Mouse (Mus musculus) midbrain, postnatal 0 days (tissue): ENCODE results near the gene Pkib. TPM values are rescaled to one million over a fixed set of nuclear protein-coding genes. Genes with fewer than 3 reads are reported as not detected.
A peak's percentile ranks its signal among the peaks of the same experiment; 100 is the strongest.

Experiments used
- ATAC-seq: fragments of 200-750 bp; cut with Nextera tagmentation; 2 replicates; pipeline ENCODE4 v1.8.0; 2017; ENCODE audit warnings: moderate number of reproducible peaks, mild to moderate bottlenecking, moderate TSS enrichment, moderate library complexity; ENCODE audit not compliant: low FRiP score
- DNase-seq: peaks from one replicate; pipeline ENCODE4 v3.0.0-alpha.2; 2015; ENCODE audit warnings: low spot score
- H3K27ac ChIP-seq: fragments of 300-500 bp; sonication (generic); 2 replicates; pipeline ENCODE4 v1.5.1; 2014; ENCODE audit warnings: low read depth, mild to moderate bottlenecking, low read length, mixed read lengths
- H3K27me3 ChIP-seq: fragments of 300-500 bp; sonication (generic); 2 replicates; pipeline ENCODE4 v1.6.1; 2014; ENCODE audit warnings: low read length, control low read depth, mixed read lengths; ENCODE audit not compliant: insufficient read depth
- H3K36me3 ChIP-seq: fragments of 300-500 bp; sonication (generic); 2 replicates; pipeline ENCODE4 v1.6.1; 2014; ENCODE audit warnings: low read length, control low read depth, mixed read lengths; ENCODE audit not compliant: insufficient read depth
- H3K4me1 ChIP-seq: fragments of 300-500 bp; sonication (generic); 2 replicates; pipeline ENCODE4 v1.6.1; 2014; ENCODE audit warnings: mild to moderate bottlenecking, control low read depth, antibody characterized with exemption, low read length, mixed read lengths; ENCODE audit not compliant: insufficient read depth
- H3K4me2 ChIP-seq: fragments of 300-500 bp; sonication (generic); 2 replicates; pipeline ENCODE4 v1.6.1; 2014; ENCODE audit warnings: low read depth, mild to moderate bottlenecking, low read length, mixed read lengths; ENCODE audit not compliant: poor library complexity, severe bottlenecking
- H3K4me3 ChIP-seq: fragments of 300-500 bp; sonication (generic); 2 replicates; pipeline ENCODE4 v1.5.1; 2014; ENCODE audit warnings: low read depth, mild to moderate bottlenecking, low read length, moderate library complexity
- H3K9ac ChIP-seq: fragments of 300-500 bp; sonication (generic); replicated peaks from 2 replicates; pipeline ENCODE4 v1.6.1; 2014; ENCODE audit warnings: mild to moderate bottlenecking, low read length, moderate library complexity, mixed read lengths; ENCODE audit not compliant: poor library complexity, severe bottlenecking
- H3K9me3 ChIP-seq: fragments of 300-500 bp; sonication (generic); 2 replicates; pipeline ENCODE4 v1.6.1; 2016; ENCODE audit warnings: low read length, control low read depth
- CTCF ChIP-seq: IDR thresholded peaks from 2 replicates; pipeline ENCODE4 v1.5.1; 2016; ENCODE audit warnings: antibody characterized with exemption, mild to moderate bottlenecking
- WGBS: fragments of 180-500 bp; shearing (Covaris S2); extraction: QIAGEN DNeasy Blood & Tissue Kit; methylation state at CpG from one replicate; pipeline ENCODE4 v1.1.7; 2014; 5-methylcytosine and 5-hydroxymethylcytosine counted together
- polyA plus RNA-seq: library from polyadenylated mRNA; unstranded; fragments of >200 nt; fragmentation: Nextera tagmentation; extraction: Ambion mirVana; gene quantifications from 2 replicates; pipeline ENCODE4 v1.2.1, GENCODE M21; 2015
- total RNA-seq: library from RNA; depleted of rRNA; stranded (reverse); fragments of >200 nt; gene quantifications from 2 replicates; pipeline ENCODE4 v1.2.3, GENCODE M21; 2014

Pkib gene
- total and polyA plus RNA-seq, 2 experiments from 2014 or later = 0.60 to 6.7 TPM

GRCm38 (mm10) chr10:57740733-57741132 is 109.0 kb downstream of the Pkib start:
- no peak for ATAC-seq
- DNase-seq = no peak
- Histone ChIP-seq H3K4me3 (no peak overlapping the region), H3K9me3 (no peaks in the 10 kb centered on the region), H3K27me3 (no peaks in the 10 kb centered on the region), H3K36me3 (no peaks in the 10 kb centered on the region), H3K4me1 (no peaks in the 10 kb centered on the region), H3K4me2 (no peak overlapping the region), H3K9ac (no peak overlapping the region), H3K27ac (no peak overlapping the region)
- TF ChIP-seq CTCF = no peak
- WGBS = 79% methylated on average over 4 of the region's 4 CpGs

GRCm38 (mm10) chr10:57741351-57741750 is 109.6 kb downstream of the Pkib start:
- DNase-seq (no peak), ATAC-seq (no peak)
- H3K9ac ChIP-seq = no peak overlapping the region
- no peak overlapping the region for H3K4me3 ChIP-seq
- no peaks in the 10 kb centered on the region for H3K36me3 ChIP-seq
- no peaks in the 10 kb centered on the region for H3K9me3 ChIP-seq
- H3K27ac ChIP-seq = no peak overlapping the region
- H3K27me3 ChIP-seq = no peaks in the 10 kb centered on the region
- TF ChIP-seq CTCF = no peak
- H3K4me2 ChIP-seq = no peak overlapping the region
- no peaks in the 10 kb centered on the region for H3K4me1 ChIP-seq
- WGBS = 71% methylated on average over 2 of the region's 2 CpGs

DNA sequence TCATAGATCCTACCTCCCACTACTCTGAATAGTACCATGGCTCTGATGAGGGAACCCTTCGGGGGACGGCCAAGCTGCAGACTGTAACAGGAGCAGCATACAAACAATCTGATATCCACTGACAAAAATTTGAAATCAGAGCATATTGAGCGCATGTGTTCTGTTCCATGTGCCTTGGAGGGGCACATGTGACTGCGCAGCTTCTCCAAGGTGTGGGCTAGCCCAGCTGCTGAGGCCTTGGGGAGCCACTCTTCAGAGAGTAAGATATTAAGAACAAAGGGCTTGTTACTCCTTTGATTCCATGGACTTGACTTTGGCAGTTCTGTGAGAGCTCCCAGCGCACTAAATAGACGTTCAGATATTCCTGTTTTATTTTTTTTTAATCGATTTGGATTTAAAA is 111.3 kb downstream of the Pkib start:
- 71% methylated on average over 7 of the region's 7 CpGs for WGBS
- no peak for ATAC-seq
- H3K27me3 ChIP-seq = no peaks in the 10 kb centered on the region

DNA sequence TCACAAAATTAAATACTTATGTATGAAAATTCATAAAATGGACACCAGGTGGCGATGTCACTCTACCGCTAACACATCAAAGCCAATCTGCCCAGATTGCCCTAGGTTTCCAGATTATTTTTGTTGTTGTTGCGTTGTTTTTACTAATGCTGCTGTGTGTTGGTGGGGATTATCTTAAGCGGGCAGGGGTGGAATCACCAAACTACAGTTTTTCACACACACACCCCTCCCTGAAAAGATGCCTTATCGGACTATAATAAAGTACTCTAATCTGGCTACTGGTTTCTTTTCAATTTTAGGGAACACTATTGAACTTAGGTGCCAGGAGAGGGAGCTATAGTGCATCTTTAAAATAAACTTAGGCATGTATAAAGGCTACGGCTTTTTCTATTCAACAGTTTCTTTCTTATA is 111.8 kb downstream of the Pkib start:
- peak; percentile 81 for TF ChIP-seq CTCF
- Histone ChIP-seq H3K9ac (no peak overlapping the region), H3K4me2 (peak overlapping the region; percentile 26; the same call in 1 of the 2 replicates), H3K27me3 (no peaks in the 10 kb centered on the region), H3K9me3 (no peaks in the 10 kb centered on the region), H3K36me3 (no peaks in the 10 kb centered on the region), H3K4me3 (peak overlapping the region; percentile 29), H3K4me1 (no peaks in the 10 kb centered on the region), H3K27ac (no peak overlapping the region)
- ATAC-seq (peak; percentile 82), DNase-seq (peak; percentile 90)
- under 1% methylated on average over 6 of the region's 6 CpGs for WGBS

More for the DNA sequence above, 111.3 kb downstream of the Pkib start:
- Histone ChIP-seq H3K36me3 (no peaks in the 10 kb centered on the region), H3K27ac (no peak overlapping the region), H3K4me1 (no peaks in the 10 kb centered on the region), H3K9me3 (no peaks in the 10 kb centered on the region), H3K9ac (no peak overlapping the region), H3K4me2 (no peak overlapping the region), H3K4me3 (no peak overlapping the region)
- DNase-seq = no peak
- no peak for TF ChIP-seq CTCF

GRCm38 (mm10) chr10:57744128-57744765 is 112.5 kb downstream of the Pkib start:
- WGBS = 19% methylated on average over 2 of the region's 2 CpGs
- Histone ChIP-seq H3K27ac (0 out of 2 replicates have a peak overlapping the region, but pooled peaks have one; percentile 43), H3K9ac (no peak overlapping the region), H3K4me3 (no peak overlapping the region), H3K4me2 (no peak overlapping the region), H3K27me3 (no peaks in the 10 kb centered on the region), H3K9me3 (no peaks in the 10 kb centered on the region), H3K4me1 (no peaks in the 10 kb centered on the region), H3K36me3 (no peaks in the 10 kb centered on the region)
- DNase-seq (peak; percentile 70), ATAC-seq (peak; percentile 71)
- TF ChIP-seq CTCF = no peak

GRCm38 (mm10) chr10:57745452-57745851 is 113.7 kb downstream of the Pkib start:
- no peak for ATAC-seq
- Histone ChIP-seq H3K4me2 (no peak overlapping the region), H3K9me3 (no peaks in the 10 kb centered on the region), H3K4me1 (no peaks in the 10 kb centered on the region), H3K27me3 (no peaks in the 10 kb centered on the region), H3K9ac (no peak overlapping the region), H3K36me3 (no peaks in the 10 kb centered on the region), H3K4me3 (no peak overlapping the region), H3K27ac (no peak overlapping the region)
- no peak for DNase-seq
- no peak for TF ChIP-seq CTCF
